Mouse (Mus musculus) limb, embryonic 14.5 days (tissue): ENCODE results near the gene Gm10518. TPM values are rescaled to one million over a fixed set of nuclear protein-coding genes. Genes with fewer than 3 reads are reported as not detected.
A peak's percentile ranks its signal among the peaks of the same experiment; 100 is the strongest.

Experiments
- ATAC-seq: fragments of 200-750 bp; cut with Nextera tagmentation; 2 replicates; pipeline ENCODE4 v1.8.0; 2017; ENCODE audit warnings: low read depth, moderate number of reproducible peaks, moderate TSS enrichment; ENCODE audit not compliant: low FRiP score
- DNase-seq: peaks from one replicate; pipeline ENCODE4 v3.0.0-alpha.2; 2015; ENCODE audit warnings: low spot score
- H3K27ac ChIP-seq: fragments of 300-500 bp; sonication (generic); replicated peaks from 2 replicates; pipeline ENCODE4 v1.5.1; 2014; ENCODE audit warnings: low read depth, mild to moderate bottlenecking, low read length, moderate library complexity, mixed read lengths
- H3K27me3 ChIP-seq: fragments of 300-500 bp; sonication (generic); 2 replicates; pipeline ENCODE4 v1.6.1; 2014; ENCODE audit warnings: low read length, mixed read lengths; ENCODE audit not compliant: control insufficient read depth, insufficient read depth
- H3K36me3 ChIP-seq: fragments of 300-500 bp; sonication (generic); 2 replicates; pipeline ENCODE4 v1.6.1; 2014; ENCODE audit warnings: mild to moderate bottlenecking, low read length, moderate library complexity, mixed read lengths; ENCODE audit not compliant: control insufficient read depth, insufficient read depth
- H3K4me1 ChIP-seq: fragments of 300-500 bp; sonication (generic); 2 replicates; pipeline ENCODE4 v1.6.1; 2014; ENCODE audit warnings: antibody characterized with exemption, low read length, mixed read lengths; ENCODE audit not compliant: control insufficient read depth, insufficient read depth
- H3K4me2 ChIP-seq: fragments of 300-500 bp; sonication (generic); replicated peaks from 2 replicates; pipeline ENCODE4 v1.6.1; 2014; ENCODE audit warnings: low read depth, mild to moderate bottlenecking, low read length, moderate library complexity; ENCODE audit not compliant: severe bottlenecking
- H3K4me3 ChIP-seq: fragments of 300-500 bp; sonication (generic); replicated peaks from 2 replicates; pipeline ENCODE4 v1.5.1; 2014; ENCODE audit warnings: low read length
- H3K9ac ChIP-seq: fragments of 300-500 bp; sonication (generic); 2 replicates; pipeline ENCODE4 v1.6.1; 2014; ENCODE audit warnings: mild to moderate bottlenecking, low read depth, low read length, moderate library complexity; ENCODE audit not compliant: severe bottlenecking
- H3K9me3 ChIP-seq: fragments of 300-500 bp; sonication (generic); 2 replicates; pipeline ENCODE4 v1.6.1; 2016; ENCODE audit warnings: low read length; ENCODE audit not compliant: control insufficient read depth
- POLR2A ChIP-seq: fragments of 200-500 bp; IDR thresholded peaks from 2 replicates; pipeline ENCODE4 v1.8.0; 2012; ENCODE audit warnings: inconsistent platforms, mild to moderate bottlenecking, moderate library complexity, borderline replicate concordance; ENCODE audit not compliant: insufficient read depth, insufficient read length; ENCODE audit errors: extremely low read depth
- WGBS: fragments of 180-500 bp; shearing (Covaris S2); extraction: QIAGEN DNeasy Blood & Tissue Kit; methylation state at CpG from one replicate; pipeline ENCODE4 v1.1.7; 2014; 5-methylcytosine and 5-hydroxymethylcytosine counted together
- polyA plus RNA-seq, 2 experiments: library from polyadenylated mRNA; depleted of rRNA in 1 of 2; stranded (reverse) in 1 of 2; unstranded in 1 of 2; fragments of >200 nt; fragmentation: Nextera tagmentation in 1 of 2; extraction: Ambion mirVana in 1 of 2; gene quantifications; 2 replicates each; pipeline versions ENCODE4 v1.2.1 to v1.2.3; 2012 to 2014

The Gm10518 gene
- polyA plus RNA-seq, 2 experiments = not detected

GRCm38 (mm10) chr1:179853421-179853820 is 50.2 kb downstream of the Gm10518 start:
- Histone ChIP-seq H3K4me1 (peaks cover 2% of the 10 kb centered on the region; the same call in 1 of the 2 replicates), H3K4me2 (no peak overlapping the region), H3K27ac (0 out of 2 replicates have a peak overlapping the region, but pooled peaks have one; percentile 77), H3K27me3 (no peaks in the 10 kb centered on the region), H3K36me3 (no peaks in the 10 kb centered on the region), H3K9me3 (no peaks in the 10 kb centered on the region), H3K9ac (no peak overlapping the region), H3K4me3 (no peak overlapping the region)
- DNase-seq = no peak
- ATAC-seq = no peak
- no peak for TF ChIP-seq POLR2A
- WGBS = 23% methylated on average over 4 of the region's 4 CpGs

Other genes with a start within 250 kb of the Gm10518 start
- 37.0 and 47.6 TPM in 2 replicates for gene Sccpdh, start 135.2 kb upstream of the Gm10518 start, polyA plus RNA-seq (2012; rRNA removed)
- 78.4 and 79.6 TPM in 2 replicates for gene Sccpdh, start 135.2 kb upstream of the Gm10518 start, polyA plus RNA-seq (2014; fragmentation: Nextera tagmentation; extraction: Ambion mirVana)
- 0.06 and 0.27 TPM in 2 replicates for gene Kif28, start 58.1 kb upstream of the Gm10518 start, polyA plus RNA-seq (2012; rRNA removed)
- 0.07 TPM in 1 of 2 replicates, not detected in the other for gene Kif28, start 58.1 kb upstream of the Gm10518 start, polyA plus RNA-seq (2014; fragmentation: Nextera tagmentation; extraction: Ambion mirVana)
- 28.1 and 31.5 TPM in 2 replicates for gene Ahctf1, start 304 bp downstream of the Gm10518 start, polyA plus RNA-seq (2012; rRNA removed)
- gene Ahctf1, start 304 bp downstream of the Gm10518 start, polyA plus RNA-seq (2014; fragmentation: Nextera tagmentation; extraction: Ambion mirVana) = 28.2 and 30.6 TPM in 2 replicates
- gene Cdc42bpa, start 157.1 kb downstream of the Gm10518 start, polyA plus RNA-seq (2012; rRNA removed) = 27.6 and 29.1 TPM in 2 replicates
- gene Cdc42bpa, start 157.1 kb downstream of the Gm10518 start, polyA plus RNA-seq (2014; fragmentation: Nextera tagmentation; extraction: Ambion mirVana) = 16.8 and 20.6 TPM in 2 replicates